Mouse (Mus musculus): ENCODE measurements at regions not wholly inside any gene's neighbourhood (a gene's known extent, or its start where the extent isn't known, plus 50 kb on each side); places are given as distances from the start of the nearest gene placed in this dataset.

DNA sequence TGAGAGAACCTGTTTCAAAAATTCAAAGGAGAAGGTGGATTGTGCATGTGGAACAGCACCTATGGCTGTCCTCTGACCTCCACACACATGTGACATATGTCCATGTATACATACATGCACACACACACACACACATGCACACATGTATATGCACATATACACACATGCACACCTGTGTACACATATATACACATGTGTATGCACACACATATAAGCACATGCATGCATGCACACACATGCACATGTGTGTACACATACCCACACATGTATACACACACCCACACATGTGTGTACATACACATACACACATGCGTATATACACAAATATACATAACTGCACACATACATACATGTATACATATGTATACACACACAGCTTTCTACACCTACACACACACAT is 326.1 kb upstream of the Runx1 start:
- Histone ChIP-seq H3K9ac (replicated peaks; ENCODE audit: low read length) (no peak overlapping the region), H3K4me2 (ENCODE audit: low read depth, low read length) (no peak overlapping the region), H3K9me3 (replicated peaks; ENCODE audit: control insufficient read depth, low read length) (no peaks in the 10 kb centered on the region), H3K4me1 (ENCODE audit: control insufficient read depth, insufficient read depth, low read length) (peaks cover 5% of the 10 kb centered on the region; the same call in 1 of the 2 replicates), H3K27me3 (ENCODE audit: control insufficient read depth, insufficient read depth, low read length) (no peaks in the 10 kb centered on the region), H3K4me3 (ENCODE audit: low read depth, low read length) (no peak overlapping the region), H3K27ac (replicated peaks; ENCODE audit: low read depth, low read length) (no peak overlapping the region), H3K36me3 (replicated peaks; ENCODE audit: control insufficient read depth, insufficient read depth, low read depth, low read length) (no peaks in the 10 kb centered on the region)
- WGBS = 90% methylated on average over 1 of the region's 1 CpGs
- DNase-seq (ENCODE audit: low spot score) (no peak), ATAC-seq (replicated peaks; ENCODE audit: insufficient number of reproducible peaks, low FRiP score, low TSS enrichment, low read depth) (no peak)

- no peaks in the 10 kb centered on the region for H3K9me3 ChIP-seq (replicated peaks; ENCODE audit: control insufficient read depth, low read length)
- no peak overlapping the region for H3K4me3 ChIP-seq (ENCODE audit: low read depth, low read length)
- no peaks in the 10 kb centered on the region for H3K36me3 ChIP-seq (replicated peaks; ENCODE audit: control insufficient read depth, insufficient read depth, low read depth, low read length)
- H3K27me3 ChIP-seq (ENCODE audit: control insufficient read depth, insufficient read depth, low read length) = no peaks in the 10 kb centered on the region
- no peak overlapping the region for H3K9ac ChIP-seq (replicated peaks; ENCODE audit: low read length)
- WGBS = 94% methylated on average over 2 of the region's 2 CpGs
- H3K27ac ChIP-seq (replicated peaks; ENCODE audit: low read depth, low read length) = no peak overlapping the region
- DNase-seq (ENCODE audit: low spot score) (no peak), ATAC-seq (replicated peaks; ENCODE audit: insufficient number of reproducible peaks, low FRiP score, low TSS enrichment, low read depth) (no peak)
- no peak overlapping the region for H3K4me2 ChIP-seq (ENCODE audit: low read depth, low read length)
- peaks cover 5% of the 10 kb centered on the region; the same call in 1 of the 2 replicates for H3K4me1 ChIP-seq (ENCODE audit: control insufficient read depth, insufficient read depth, low read length)
Measured at GRCm38 (mm10) chr16:93151652-93152051, 325.7 kb upstream of the Runx1 start.

DNA sequence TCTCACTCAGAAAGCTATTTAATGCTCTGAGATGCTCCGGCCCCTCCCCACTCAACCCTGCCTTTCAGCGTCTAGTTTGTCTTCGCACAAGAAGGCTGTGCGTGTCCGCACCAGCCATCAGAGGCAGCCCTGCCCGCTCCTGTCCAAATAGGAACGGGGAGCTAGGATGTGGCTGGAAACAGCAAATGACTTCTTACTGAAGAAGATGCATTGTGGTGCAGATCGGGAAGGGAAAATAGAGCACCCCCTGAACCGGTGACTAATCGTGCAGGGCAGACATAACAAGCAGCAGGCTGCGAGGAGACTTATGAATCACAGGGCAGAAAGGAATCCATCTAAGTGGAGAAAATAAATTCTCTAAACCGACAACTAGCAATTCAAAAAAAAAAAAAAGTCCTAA is 324.5 kb upstream of the Runx1 start:
- H3K4me1 ChIP-seq (ENCODE audit: control insufficient read depth, insufficient read depth, low read length) = peaks cover 5% of the 10 kb centered on the region; the same call in 1 of the 2 replicates
- no peaks in the 10 kb centered on the region for H3K36me3 ChIP-seq (replicated peaks; ENCODE audit: control insufficient read depth, insufficient read depth, low read depth, low read length)
- WGBS = 79% methylated on average over 12 of the region's 12 CpGs

DNA sequence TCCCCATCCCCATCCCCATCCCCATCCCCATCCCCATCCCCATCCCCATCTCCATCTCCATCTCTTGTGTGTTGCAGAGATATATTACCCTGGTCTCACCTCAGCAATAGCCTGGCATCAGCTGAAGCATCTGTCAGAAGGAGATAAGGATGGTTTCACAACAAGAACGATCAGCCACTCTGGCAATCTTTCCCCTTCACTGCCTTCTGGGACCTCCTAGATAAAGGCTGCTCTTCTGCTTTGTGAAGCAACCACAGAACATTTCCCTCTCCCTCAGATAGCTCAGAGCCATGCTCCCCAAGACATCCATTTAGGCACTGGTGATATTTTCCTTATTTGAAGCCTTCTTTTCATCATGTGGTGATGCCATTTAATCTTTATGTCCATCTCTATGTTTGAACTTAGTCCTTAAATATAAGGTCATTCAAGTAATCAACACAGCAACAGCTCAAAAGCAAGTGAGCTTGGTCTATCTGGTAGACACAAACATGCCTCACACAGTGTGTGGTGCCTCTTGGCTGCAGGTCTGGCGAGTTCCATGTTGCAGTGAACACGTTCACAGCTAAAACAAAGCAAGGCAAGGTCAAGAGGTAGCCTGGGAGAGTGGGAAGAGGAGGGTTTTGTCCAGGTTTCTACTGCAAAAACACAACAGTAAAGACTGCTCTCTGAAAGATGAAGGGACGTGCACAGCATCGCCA is 321.7 kb upstream of the Runx1 start:
- H3K36me3 ChIP-seq (replicated peaks; ENCODE audit: control insufficient read depth, insufficient read depth, low read depth, low read length) = no peaks in the 10 kb centered on the region
- H3K9ac ChIP-seq (replicated peaks; ENCODE audit: low read length) = no peak overlapping the region
- H3K9me3 ChIP-seq (replicated peaks; ENCODE audit: control insufficient read depth, low read length) = no peaks in the 10 kb centered on the region
- no peak overlapping the region for H3K4me2 ChIP-seq (ENCODE audit: low read depth, low read length)
- 81% methylated on average over 5 of the region's 5 CpGs for WGBS
- no peak overlapping the region for H3K4me3 ChIP-seq (ENCODE audit: low read depth, low read length)
- H3K27me3 ChIP-seq (ENCODE audit: control insufficient read depth, insufficient read depth, low read length) = no peaks in the 10 kb centered on the region
- H3K4me1 ChIP-seq (ENCODE audit: control insufficient read depth, insufficient read depth, low read length) = no peaks in the 10 kb centered on the region
- DNase-seq (ENCODE audit: low spot score) (no peak), ATAC-seq (replicated peaks; ENCODE audit: insufficient number of reproducible peaks, low FRiP score, low TSS enrichment, low read depth) (no peak)
- no peak overlapping the region for H3K27ac ChIP-seq (replicated peaks; ENCODE audit: low read depth, low read length)

More for the DNA sequence above, 324.5 kb upstream of the Runx1 start:
- Histone ChIP-seq H3K9ac (replicated peaks; ENCODE audit: low read length) (no peak overlapping the region), H3K27ac (replicated peaks; ENCODE audit: low read depth, low read length) (no peak overlapping the region), H3K27me3 (ENCODE audit: control insufficient read depth, insufficient read depth, low read length) (no peaks in the 10 kb centered on the region), H3K4me2 (ENCODE audit: low read depth, low read length) (no peak overlapping the region), H3K4me3 (ENCODE audit: low read depth, low read length) (no peak overlapping the region), H3K9me3 (replicated peaks; ENCODE audit: control insufficient read depth, low read length) (no peaks in the 10 kb centered on the region)
- DNase-seq (ENCODE audit: low spot score) = no peak
- no peak for ATAC-seq (replicated peaks; ENCODE audit: insufficient number of reproducible peaks, low FRiP score, low TSS enrichment, low read depth)

GRCm38 (mm10) chr16:93146812-93147211 is 320.9 kb upstream of the Runx1 start:
- ATAC-seq (replicated peaks; ENCODE audit: insufficient number of reproducible peaks, low FRiP score, low TSS enrichment, low read depth) = no peak
- no peaks in the 10 kb centered on the region for H3K27me3 ChIP-seq (ENCODE audit: control insufficient read depth, insufficient read depth, low read length)
- 79% methylated on average over 3 of the region's 3 CpGs for WGBS

GRCm38 (mm10) chr16:93145617-93146016 is 319.7 kb upstream of the Runx1 start:
- no peaks in the 10 kb centered on the region for H3K4me1 ChIP-seq (ENCODE audit: control insufficient read depth, insufficient read depth, low read length)
- no peaks in the 10 kb centered on the region for H3K9me3 ChIP-seq (replicated peaks; ENCODE audit: control insufficient read depth, low read length)
- no peak overlapping the region for H3K9ac ChIP-seq (replicated peaks; ENCODE audit: low read length)
- no peak overlapping the region for H3K27ac ChIP-seq (replicated peaks; ENCODE audit: low read depth, low read length)
- H3K4me2 ChIP-seq (ENCODE audit: low read depth, low read length) = no peak overlapping the region
- ATAC-seq (replicated peaks; ENCODE audit: insufficient number of reproducible peaks, low FRiP score, low TSS enrichment, low read depth) (no peak), DNase-seq (ENCODE audit: low spot score) (no peak)
- no peak overlapping the region for H3K4me3 ChIP-seq (ENCODE audit: low read depth, low read length)
- H3K27me3 ChIP-seq (ENCODE audit: control insufficient read depth, insufficient read depth, low read length) = no peaks in the 10 kb centered on the region
- 76% methylated on average over 3 of the region's 3 CpGs for WGBS
- H3K36me3 ChIP-seq (replicated peaks; ENCODE audit: control insufficient read depth, insufficient read depth, low read depth, low read length) = no peaks in the 10 kb centered on the region

More at GRCm38 (mm10) chr16:93146812-93147211, 320.9 kb upstream of the Runx1 start:
- no peak overlapping the region for H3K4me3 ChIP-seq (ENCODE audit: low read depth, low read length)
- no peak overlapping the region for H3K4me2 ChIP-seq (ENCODE audit: low read depth, low read length)
- no peak overlapping the region for H3K27ac ChIP-seq (replicated peaks; ENCODE audit: low read depth, low read length)
- no peaks in the 10 kb centered on the region for H3K36me3 ChIP-seq (replicated peaks; ENCODE audit: control insufficient read depth, insufficient read depth, low read depth, low read length)
- no peak for DNase-seq (ENCODE audit: low spot score)
- H3K4me1 ChIP-seq (ENCODE audit: control insufficient read depth, insufficient read depth, low read length) = no peaks in the 10 kb centered on the region
- H3K9ac ChIP-seq (replicated peaks; ENCODE audit: low read length) = no peak overlapping the region
- no peaks in the 10 kb centered on the region for H3K9me3 ChIP-seq (replicated peaks; ENCODE audit: control insufficient read depth, low read length)

DNA sequence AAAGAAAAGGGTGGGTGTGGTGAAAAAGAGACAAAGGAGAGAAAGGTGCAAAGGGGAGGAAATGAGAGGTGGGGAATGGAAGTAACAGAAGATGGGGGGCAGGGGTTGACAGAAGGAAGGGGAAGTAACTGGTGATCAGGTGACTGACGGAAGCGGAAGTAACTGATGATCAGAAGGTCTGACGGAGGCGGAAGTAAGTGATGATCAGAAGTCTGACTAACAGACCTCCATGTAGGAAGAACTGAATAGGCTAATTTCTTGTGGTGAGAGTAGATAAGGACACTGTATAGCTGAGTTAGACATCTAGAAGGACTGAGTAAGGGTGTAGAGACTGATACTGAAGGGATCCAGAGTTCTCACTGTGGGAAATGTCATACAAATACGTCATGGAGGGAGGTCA is 318.1 kb upstream of the Runx1 start:
- H3K9me3 ChIP-seq (replicated peaks; ENCODE audit: control insufficient read depth, low read length) = no peaks in the 10 kb centered on the region
- ATAC-seq (replicated peaks; ENCODE audit: insufficient number of reproducible peaks, low FRiP score, low TSS enrichment, low read depth) = no peak
- H3K4me2 ChIP-seq (ENCODE audit: low read depth, low read length) = no peak overlapping the region
- no peaks in the 10 kb centered on the region for H3K27me3 ChIP-seq (ENCODE audit: control insufficient read depth, insufficient read depth, low read length)
- H3K36me3 ChIP-seq (replicated peaks; ENCODE audit: control insufficient read depth, insufficient read depth, low read depth, low read length) = no peaks in the 10 kb centered on the region
- no peak for DNase-seq (ENCODE audit: low spot score)
- 93% methylated on average over 5 of the region's 5 CpGs for WGBS
- no peak overlapping the region for H3K9ac ChIP-seq (replicated peaks; ENCODE audit: low read length)
- H3K4me1 ChIP-seq (ENCODE audit: control insufficient read depth, insufficient read depth, low read length) = no peaks in the 10 kb centered on the region
- H3K27ac ChIP-seq (replicated peaks; ENCODE audit: low read depth, low read length) = no peak overlapping the region
- H3K4me3 ChIP-seq (ENCODE audit: low read depth, low read length) = no peak overlapping the region

DNA sequence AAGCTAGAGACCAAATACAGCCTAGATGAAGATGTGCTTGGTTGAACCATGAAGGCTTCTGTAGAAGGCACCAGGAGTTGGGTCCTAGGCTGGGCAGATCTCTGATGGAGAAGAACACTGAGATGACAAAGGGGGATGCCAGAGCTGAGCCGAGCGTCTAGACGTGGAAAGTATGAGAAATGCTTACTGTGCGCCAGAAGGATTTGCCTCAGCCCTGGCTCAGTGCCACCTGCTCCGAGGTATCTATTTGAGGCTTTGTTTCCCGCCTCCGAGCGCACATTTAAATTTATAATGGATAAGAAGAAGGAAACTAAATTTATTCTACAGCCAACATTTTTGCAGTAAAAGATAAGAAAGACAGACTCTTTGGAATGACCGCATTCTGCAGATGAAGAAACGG is 317.2 kb upstream of the Runx1 start:
- Histone ChIP-seq H3K4me3 (ENCODE audit: low read depth, low read length) (no peak overlapping the region), H3K9me3 (replicated peaks; ENCODE audit: control insufficient read depth, low read length) (no peaks in the 10 kb centered on the region), H3K4me1 (ENCODE audit: control insufficient read depth, insufficient read depth, low read length) (no peaks in the 10 kb centered on the region), H3K9ac (replicated peaks; ENCODE audit: low read length) (no peak overlapping the region), H3K4me2 (ENCODE audit: low read depth, low read length) (no peak overlapping the region), H3K36me3 (replicated peaks; ENCODE audit: control insufficient read depth, insufficient read depth, low read depth, low read length) (no peaks in the 10 kb centered on the region), H3K27me3 (ENCODE audit: control insufficient read depth, insufficient read depth, low read length) (no peaks in the 10 kb centered on the region), H3K27ac (replicated peaks; ENCODE audit: low read depth, low read length) (no peak overlapping the region)
- 93% methylated on average over 10 of the region's 10 CpGs for WGBS
- ATAC-seq (replicated peaks; ENCODE audit: insufficient number of reproducible peaks, low FRiP score, low TSS enrichment, low read depth) = no peak
- no peak for DNase-seq (ENCODE audit: low spot score)
